Mouse (Mus musculus) gastrocnemius, postnatal 10 days (tissue): ENCODE data around the gene Olfr1391. TPM values are rescaled to one million over a fixed set of nuclear protein-coding genes. Genes with fewer than 3 reads are reported as not detected.
"Not testable (repeated sequence)": the region's sequence is repeated elsewhere in the genome, so short reads cannot be mapped to it uniquely, and the experiment has no call there.

ENCODE experiments used
- DNase-seq: peaks from one replicate; pipeline ENCODE4 v3.0.0; 2021; ENCODE audit warnings: mixed read lengths
- long read RNA-seq, 2 experiments: library from polyadenylated mRNA; stranded (forward); transcript quantifications; one replicate each; pipeline ENCODE4 v2.0.0; 2021
- total RNA-seq, 2 experiments: library from RNA; stranded (reverse); gene quantifications; 2 replicates each; pipeline ENCODE4 v1.2.3; 2021

Gene Olfr1391
- not detected for total RNA-seq
- long read RNA-seq, experiment 1: 0 reads
- long read RNA-seq, experiment 2: 0 reads

GRCm38 (mm10) chr11:49322442-49322841 is at the start of gene Olfr1391:
Gene Olfr1391 (plus strand): TSS chr11:49322742.
- DNase-seq: no peak

- no peak for DNase-seq
Observed at GRCm38 (mm10) chr11:49273834-49274519, 48.6 kb upstream of the Olfr1391 start.

GRCm38 (mm10) chr11:49278222-49278621 is 44.3 kb upstream of the Olfr1391 start, which contains the start of gene Olfr1393:
Gene Olfr1393 (plus strand): TSS chr11:49278304.
- no peak for DNase-seq

GRCm38 (mm10) chr11:49284982-49285381 is 37.6 kb upstream of the Olfr1391 start, which contains the start of gene Olfr1392:
Gene Olfr1392 (plus strand): TSS chr11:49285282.
- DNase-seq: not testable (repeated sequence)

- DNase-seq: no peak
Observed at GRCm38 (mm10) chr11:49287251-49287650, 35.3 kb upstream of the Olfr1391 start.

GRCm38 (mm10) chr11:49292777-49293176 is 29.8 kb upstream of the Olfr1391 start:
- no peak for DNase-seq

GRCm38 (mm10) chr11:49304441-49304840 is 18.1 kb upstream of the Olfr1391 start, which contains the start of gene Olfr10:
Gene Olfr10 (plus strand): TSS chr11:49304741.
- DNase-seq: no peak

- DNase-seq: not testable (repeated sequence)
Observed at GRCm38 (mm10) chr11:49308547-49308946, 14.0 kb upstream of the Olfr1391 start.

GRCm38 (mm10) chr11:49326726-49327125 is 4.2 kb downstream of the Olfr1391 start:
- no peak for DNase-seq

GRCm38 (mm10) chr11:49329686-49330085 is 7.1 kb downstream of the Olfr1391 start:
- DNase-seq: no peak

- no peak for DNase-seq
Observed at GRCm38 (mm10) chr11:49334888-49335287, 12.3 kb downstream of the Olfr1391 start, which contains the start of gene Olfr1390. Gene Olfr1390 (plus strand): TSS chr11:49335188.

- DNase-seq: no peak
Observed at GRCm38 (mm10) chr11:49337150-49337832, 14.7 kb downstream of the Olfr1391 start.

Other genes starting within 250 kb of the Olfr1391 start
- 1 to 10 TPM in 1 of 2 experiments, under 1 TPM in 1; 0.77 to 1.9 TPM for gene Ifi47, start 246.2 kb upstream of the Olfr1391 start, total RNA-seq
- not detected for gene Olfr1396, start 207.9 kb upstream of the Olfr1391 start, total RNA-seq
- not detected for gene Olfr1395, start 180.5 kb upstream of the Olfr1391 start, total RNA-seq
- not detected for gene Olfr1394, start 168.4 kb upstream of the Olfr1391 start, total RNA-seq
- 1 to 10 TPM; 5.9 to 7.7 TPM for gene Btnl9, start 135.6 kb upstream of the Olfr1391 start, total RNA-seq
- gene Zfp62, start 119.5 kb upstream of the Olfr1391 start, total RNA-seq: 10 to 100 TPM; 20.8 to 27.5 TPM
- 10 to 100 TPM; 42.7 to 60.3 TPM for gene Mgat1, start 78.6 kb upstream of the Olfr1391 start, total RNA-seq
- under 1 TPM; 0.18 to 0.33 TPM for gene Olfr1393, start 44.4 kb upstream of the Olfr1391 start, total RNA-seq
- not detected for gene Olfr1392, start 37.5 kb upstream of the Olfr1391 start, total RNA-seq
- not detected for gene Olfr10, start 18.0 kb upstream of the Olfr1391 start, total RNA-seq
- gene Olfr1390, start 12.4 kb downstream of the Olfr1391 start, total RNA-seq: not detected
- not detected for gene Olfr1389, start 100.3 kb downstream of the Olfr1391 start, total RNA-seq
- gene Olfr1388, start 113.9 kb downstream of the Olfr1391 start, total RNA-seq: under 1 TPM; 0.11 to 0.12 TPM
- not detected for gene Olfr1387, start 132.6 kb downstream of the Olfr1391 start, total RNA-seq
- gene Olfr1386, start 142.3 kb downstream of the Olfr1391 start, total RNA-seq: not detected
- gene Olfr1385, start 166.3 kb downstream of the Olfr1391 start, total RNA-seq: not detected
- gene Olfr1384, start 184.0 kb downstream of the Olfr1391 start, total RNA-seq: not detected
- gene Olfr1383, start 196.9 kb downstream of the Olfr1391 start, total RNA-seq: not detected
- not detected for gene Olfr1382, start 205.5 kb downstream of the Olfr1391 start, total RNA-seq
- gene Olfr1381, start 220.7 kb downstream of the Olfr1391 start, total RNA-seq: not detected
- not detected for gene Olfr1380, start 234.1 kb downstream of the Olfr1391 start, total RNA-seq